Mouse (Mus musculus) liver, embryonic 14.5 days (tissue): ENCODE measurements around the gene Olfr1506. TPM values are rescaled to one million over a fixed set of nuclear protein-coding genes. Genes with fewer than 3 reads are reported as not detected.
"Not testable (repeated sequence)": the region's sequence is repeated elsewhere in the genome, so short reads cannot be mapped to it uniquely, and the experiment has no call there.

Experiments used
- ATAC-seq: fragments of 200-750 bp; cut with Nextera tagmentation; 2 replicates; pipeline ENCODE4 v1.8.0; 2017; ENCODE audit warnings: moderate number of reproducible peaks, mild to moderate bottlenecking, moderate library complexity; ENCODE audit not compliant: insufficient read depth
- DNase-seq, 3 experiments: peaks; one replicate each; pipeline ENCODE4 v3.0.0-alpha.2; 2012 to 2013; ENCODE audit warnings: low read depth in 3 of 3, low spot score in 3 of 3
- H3K27ac ChIP-seq: fragments of 300-500 bp; sonication (generic); 2 replicates; pipeline ENCODE4 v1.5.1; 2014; ENCODE audit warnings: moderate library complexity, mild to moderate bottlenecking, control low read depth, inconsistent platforms
- H3K27me3 ChIP-seq: fragments of 300-500 bp; sonication (generic); 2 replicates; pipeline ENCODE4 v1.6.1; 2014; ENCODE audit warnings: mild to moderate bottlenecking, low read length, moderate library complexity; ENCODE audit not compliant: control insufficient read depth, insufficient read depth
- H3K36me3 ChIP-seq: fragments of 300-500 bp; sonication (generic); replicated peaks from 2 replicates; pipeline ENCODE4 v1.6.1; 2014; ENCODE audit warnings: low read depth; ENCODE audit not compliant: control insufficient read depth, insufficient read depth
- H3K4me1 ChIP-seq, 2 experiments: fragments of 200-500 bp in 1 of 2; fragments of 300-500 bp in 1 of 2; sonication (generic) in 1 of 2; replicated peaks; 2 replicates each; pipeline ENCODE4 v1.6.1; 2012 to 2014; ENCODE audit warnings: antibody characterized with exemption in 1 of 2, inconsistent platforms in 1 of 2, low read length in 1 of 2; ENCODE audit not compliant: control insufficient read depth in 2 of 2, insufficient read depth in 2 of 2
- H3K4me2 ChIP-seq: fragments of 300-500 bp; sonication (generic); 2 replicates; pipeline ENCODE4 v1.6.1; 2014; ENCODE audit warnings: low read depth, mild to moderate bottlenecking, control low read depth, moderate library complexity
- H3K4me3 ChIP-seq, 2 experiments: fragments of 200-500 bp in 1 of 2; fragments of 300-500 bp in 1 of 2; sonication (generic) in 1 of 2; 2 replicates each; pipeline ENCODE4 v1.5.1; 2012 to 2014; ENCODE audit warnings: low read depth in 2 of 2, low read length in 2 of 2, mild to moderate bottlenecking in 2 of 2, control low read depth in 1 of 2, inconsistent platforms in 1 of 2, moderate library complexity in 1 of 2; ENCODE audit not compliant: insufficient read depth in 1 of 2
- H3K9ac ChIP-seq: fragments of 300-500 bp; sonication (generic); replicated peaks from 2 replicates; pipeline ENCODE4 v1.6.1; 2014; ENCODE audit warnings: mild to moderate bottlenecking, control low read depth, moderate library complexity
- H3K9me3 ChIP-seq: fragments of 300-500 bp; sonication (generic); 2 replicates; pipeline ENCODE4 v1.6.1; 2016; ENCODE audit warnings: low read length, mixed read lengths; ENCODE audit not compliant: control insufficient read depth
- CTCF ChIP-seq: IDR thresholded peaks from 2 replicates; pipeline ENCODE4 v1.5.1; 2016; ENCODE audit warnings: antibody characterized with exemption, low read depth, control low read depth
- EP300 ChIP-seq: IDR thresholded peaks from 2 replicates; pipeline ENCODE4 v1.6.1; 2016; ENCODE audit warnings: antibody characterized with exemption, low read depth
- WGBS: fragments of 180-500 bp; shearing (Covaris S2); extraction: QIAGEN DNeasy Blood & Tissue Kit; methylation state at CpG from one replicate; pipeline ENCODE4 v1.1.7; 2014; ENCODE audit not compliant: insufficient replicate concordance; 5-methylcytosine and 5-hydroxymethylcytosine counted together
- polyA plus RNA-seq, 2 experiments: library from polyadenylated mRNA; depleted of rRNA in 1 of 2; stranded (reverse) in 1 of 2; unstranded in 1 of 2; fragments of >200 nt; fragmentation: Nextera tagmentation in 1 of 2; extraction: Ambion mirVana in 1 of 2; gene quantifications; 2 replicates each; pipeline versions ENCODE4 v1.2.1 to v1.2.3; 2012 to 2014

The Olfr1506 gene
- polyA plus RNA-seq (2012; rRNA removed) (not detected in 2 replicates), polyA plus RNA-seq (2014; fragmentation: Nextera tagmentation; extraction: Ambion mirVana) (not detected in 2 replicates)

DNA sequence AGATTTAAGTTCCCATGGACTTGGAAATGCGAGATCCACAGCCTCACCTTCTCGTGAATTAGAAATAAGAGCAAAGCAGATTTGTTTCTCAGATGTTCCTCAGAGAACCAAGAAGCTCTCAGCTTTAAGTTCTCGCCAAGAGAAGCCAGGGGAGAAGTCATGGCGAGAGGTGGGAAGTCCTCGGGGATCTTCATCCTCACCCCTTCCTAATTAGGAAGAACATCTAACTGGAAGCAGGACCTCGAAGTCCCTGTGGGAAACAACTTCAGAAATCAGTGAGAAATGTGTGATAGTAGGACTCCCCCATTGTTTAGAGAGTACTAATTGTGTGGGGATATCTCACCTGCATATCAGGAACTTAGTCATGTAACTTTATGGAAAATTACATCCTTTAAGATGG, at the start of gene Olfr1506:
Gene Olfr1506 (minus strand): TSS at position 101 of the 400 bp plus-strand sequence.
- not testable (repeated sequence) for H3K4me2 ChIP-seq, H3K4me1 ChIP-seq, H3K9ac ChIP-seq, H3K27me3 ChIP-seq, H3K4me3 ChIP-seq, DNase-seq, H3K36me3 ChIP-seq, H3K9me3 ChIP-seq, H3K27ac ChIP-seq, ATAC-seq
- WGBS = no CpG with 5 or more reads among the region's 6 CpGs

- 61% methylated on average over 2 of the region's 2 CpGs for WGBS
These were observed 46.6 kb upstream of the Olfr1506 start, which contains the start of gene Olfr1271 for GRCm38 (mm10) chr2:90270932-90271331. Olfr1271 (minus strand) TSS chr2:90271032.

GRCm38 (mm10) chr2:90257492-90257891, 33.2 kb upstream of the Olfr1506 start, which contains the start of gene Olfr142:
Olfr142 (minus strand) TSS chr2:90257592.
- WGBS = 69% methylated on average over 4 of the region's 4 CpGs
- no peaks in the 10 kb centered on the region for H3K9me3 ChIP-seq
- no peak for TF ChIP-seq EP300
- TF ChIP-seq CTCF = no peak

More at GRCm38 (mm10) chr2:90270932-90271331, 46.6 kb upstream of the Olfr1506 start, which contains the start of gene Olfr1271:
- no peak for DNase-seq
- no peak within 1 kb of the TSS for H3K9ac ChIP-seq
- H3K9me3 ChIP-seq = no peaks in the 10 kb centered on the region
- H3K4me2 ChIP-seq = no peak within 1 kb of the TSS
- no peaks in the 10 kb centered on the region for H3K27me3 ChIP-seq
- no peak for ATAC-seq
- H3K4me1 ChIP-seq = no peaks in the 10 kb centered on the region
- H3K4me3 ChIP-seq = no peak within 1 kb of the TSS
- H3K27ac ChIP-seq = no peak within 1 kb of the TSS
- no peak for TF ChIP-seq EP300
- no peak for TF ChIP-seq CTCF
- no peaks in the 10 kb centered on the region for H3K36me3 ChIP-seq

DNA sequence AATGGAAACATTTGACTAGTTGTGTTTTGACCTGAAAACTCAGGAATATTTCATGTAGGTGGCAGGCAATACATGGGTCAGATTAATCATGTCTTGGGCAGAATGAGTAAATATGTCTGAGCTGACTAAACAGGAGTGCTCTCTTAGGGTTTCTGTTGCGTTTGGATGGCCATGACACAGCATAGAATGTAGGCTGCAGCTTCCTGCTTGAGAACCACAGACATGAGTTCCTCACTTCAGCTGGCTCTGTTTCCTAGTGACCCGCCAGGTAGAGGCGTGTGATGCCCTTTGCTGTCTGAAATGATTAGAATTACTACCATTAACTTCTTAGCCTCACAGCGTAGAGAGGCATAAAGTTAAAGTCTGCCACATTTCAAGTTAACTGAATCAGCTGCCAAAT, 24.7 kb downstream of the Olfr1506 start:
- not testable (repeated sequence) for DNase-seq, H3K9me3 ChIP-seq, H3K27ac ChIP-seq, ATAC-seq, H3K4me3 ChIP-seq, H3K36me3 ChIP-seq, H3K4me2 ChIP-seq, H3K27me3 ChIP-seq, H3K9ac ChIP-seq, H3K4me1 ChIP-seq
- no CpG with 5 or more reads among the region's 4 CpGs for WGBS

More at GRCm38 (mm10) chr2:90257492-90257891, 33.2 kb upstream of the Olfr1506 start, which contains the start of gene Olfr142:
- Histone ChIP-seq H3K4me3 (no peak within 1 kb of the TSS), H3K9ac (no peak within 1 kb of the TSS), H3K4me2 (no peak within 1 kb of the TSS), H3K27ac (no peak within 1 kb of the TSS), H3K27me3 (no peaks in the 10 kb centered on the region), H3K4me1 (no peaks in the 10 kb centered on the region), H3K36me3 (no peaks in the 10 kb centered on the region)
- DNase-seq (no peak), ATAC-seq (no peak)

GRCm38 (mm10) chr2:90195285-90195684, 29.0 kb downstream of the Olfr1506 start:
- not testable (repeated sequence) for ATAC-seq, H3K27me3 ChIP-seq
- no CpG with 5 or more reads among the region's 6 CpGs for WGBS

GRCm38 (mm10) chr2:90194750-90195149, 29.5 kb downstream of the Olfr1506 start:
- WGBS = no CpG with 5 or more reads among the region's 3 CpGs
- ATAC-seq, DNase-seq: not testable (repeated sequence)

More at GRCm38 (mm10) chr2:90195285-90195684, 29.0 kb downstream of the Olfr1506 start:
- not testable (repeated sequence) for H3K4me2 ChIP-seq, H3K4me3 ChIP-seq, H3K9ac ChIP-seq, H3K4me1 ChIP-seq, H3K36me3 ChIP-seq, H3K9me3 ChIP-seq, H3K27ac ChIP-seq, DNase-seq

GRCm38 (mm10) chr2:90187082-90187481, 37.2 kb downstream of the Olfr1506 start:
- not testable (repeated sequence) for H3K27me3 ChIP-seq, H3K27ac ChIP-seq, ATAC-seq

More at GRCm38 (mm10) chr2:90194750-90195149, 29.5 kb downstream of the Olfr1506 start:
- not testable (repeated sequence) for H3K4me2 ChIP-seq, H3K27ac ChIP-seq, H3K4me1 ChIP-seq, H3K36me3 ChIP-seq, H3K9me3 ChIP-seq, H3K9ac ChIP-seq, H3K4me3 ChIP-seq, H3K27me3 ChIP-seq

DNA sequence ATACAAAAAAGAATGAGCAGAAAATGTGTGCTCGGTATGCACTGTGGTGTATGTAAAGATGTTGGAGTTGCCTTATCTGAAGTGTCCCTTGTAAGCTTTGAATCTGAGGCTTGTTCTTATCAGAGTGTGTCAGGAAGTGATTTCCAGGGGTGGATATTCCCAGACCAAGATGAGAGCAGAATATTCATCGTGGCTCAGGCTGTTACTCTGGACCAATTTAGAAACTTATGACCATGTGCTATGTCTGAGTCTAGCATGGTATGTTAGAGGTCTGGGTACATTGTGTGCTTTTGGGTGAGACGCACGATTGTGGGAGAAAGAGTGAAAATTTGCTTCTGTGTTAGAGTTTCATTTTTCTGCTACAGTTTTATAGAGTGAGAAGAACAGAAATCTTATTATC, 38.2 kb downstream of the Olfr1506 start:
- not testable (repeated sequence) for H3K4me1 ChIP-seq, H3K36me3 ChIP-seq

More at GRCm38 (mm10) chr2:90187082-90187481, 37.2 kb downstream of the Olfr1506 start:
- not testable (repeated sequence) for DNase-seq, H3K36me3 ChIP-seq, H3K4me2 ChIP-seq, H3K9me3 ChIP-seq, H3K4me3 ChIP-seq, H3K4me1 ChIP-seq, H3K9ac ChIP-seq
- WGBS = no CpG with 5 or more reads among the region's 5 CpGs

More for the DNA sequence above, 38.2 kb downstream of the Olfr1506 start:
- not testable (repeated sequence) for H3K4me3 ChIP-seq, H3K27me3 ChIP-seq, DNase-seq, H3K9ac ChIP-seq, H3K9me3 ChIP-seq, H3K4me2 ChIP-seq, ATAC-seq, H3K27ac ChIP-seq
- no CpG with 5 or more reads among the region's 4 CpGs for WGBS
